Mouse (Mus musculus) CH12.LX (cell line): ENCODE data around the gene Atp2c2. TPM values are rescaled to one million over a fixed set of nuclear protein-coding genes. Genes with fewer than 3 reads are reported as not detected.

Experiments
- DNase-seq: peaks from one replicate; pipeline ENCODE4 v3.0.0-alpha.2; 2013; ENCODE audit errors: extremely low read depth
- H3K27ac ChIP-seq: 2 replicates; pipeline ENCODE4 v1.5.1; 2012; ENCODE audit warnings: low read depth, mild to moderate bottlenecking, control low read depth, moderate library complexity; ENCODE audit not compliant: insufficient read depth
- H3K27me3 ChIP-seq: replicated peaks from 2 replicates; pipeline ENCODE3; 2012; ENCODE audit warnings: inconsistent platforms
- H3K36me3 ChIP-seq, 2 experiments: replicated peaks in 1 of 2; 2 replicates each; pipeline versions ENCODE3 to v1.6.1; 2012; ENCODE audit warnings: inconsistent platforms in 1 of 2, low read length in 1 of 2, mild to moderate bottlenecking in 1 of 2, mixed read lengths in 1 of 2, moderate library complexity in 1 of 2; ENCODE audit not compliant: control insufficient read depth in 1 of 2, insufficient read depth in 1 of 2
- H3K4me1 ChIP-seq, 2 experiments: 2 replicates each; pipeline ENCODE4 v1.6.1; 2012; ENCODE audit warnings: inconsistent platforms in 1 of 2, moderate library complexity in 1 of 2; ENCODE audit not compliant: insufficient read depth in 2 of 2, control insufficient read depth in 1 of 2
- H3K4me2 ChIP-seq: 2 replicates; pipeline ENCODE4 v1.6.1; 2012; ENCODE audit warnings: low read depth, mild to moderate bottlenecking, control low read depth; ENCODE audit not compliant: poor library complexity, insufficient read depth, severe bottlenecking
- H3K4me3 ChIP-seq, 3 experiments: fragments of 150-350 bp in 1 of 3; sonication (generic) in 1 of 3; replicated peaks in 1 of 3; 2 replicates each; pipeline versions ENCODE3 to v1.5.1; 2011 to 2012; ENCODE audit warnings: low read depth in 2 of 3, low read length in 2 of 3, mild to moderate bottlenecking in 2 of 3, moderate library complexity in 2 of 3, control low read depth in 1 of 3, improper control_type of control experiment in 1 of 3, inconsistent platforms in 1 of 3, mixed read lengths in 1 of 3; ENCODE audit not compliant: poor library complexity in 1 of 3
- H3K79me2 ChIP-seq: replicated peaks from 2 replicates; pipeline ENCODE4 v1.6.1; 2012; ENCODE audit warnings: mild to moderate bottlenecking, moderate library complexity; ENCODE audit not compliant: control insufficient read depth, poor library complexity, insufficient read depth, severe bottlenecking; ENCODE audit errors: extremely low read depth
- H3K9ac ChIP-seq: 2 replicates; pipeline ENCODE4 v1.6.1; 2012; ENCODE audit warnings: low read depth, mild to moderate bottlenecking, control low read depth, moderate library complexity; ENCODE audit not compliant: insufficient read depth
- H3K9me3 ChIP-seq: replicated peaks from 2 replicates; pipeline ENCODE3; 2012; ENCODE audit warnings: low read length, inconsistent platforms, mixed read lengths
- BHLHE40 ChIP-seq: IDR thresholded peaks from 2 replicates; pipeline ENCODE4 v1.6.1; 2011; ENCODE audit warnings: mild to moderate bottlenecking, low read depth, low read length, improper control_type of control experiment
- CHD1 ChIP-seq: IDR thresholded peaks from 2 replicates; pipeline ENCODE4 v1.6.1; 2012; ENCODE audit warnings: low read depth, low read length, improper control_type of control experiment, inconsistent platforms
- CTCF ChIP-seq, 2 experiments: IDR thresholded peaks in 1 of 2; conservative IDR thresholded peaks in 1 of 2; 2 replicates each; pipeline ENCODE4 v1.5.1; 2011 to 2012; ENCODE audit warnings: low read depth in 2 of 2, low read length in 2 of 2, improper control_type of control experiment in 1 of 2, inconsistent platforms in 1 of 2, mild to moderate bottlenecking in 1 of 2, moderate library complexity in 1 of 2
- ELF1 ChIP-seq: IDR thresholded peaks from 2 replicates; pipeline ENCODE4 v1.6.1; 2014; ENCODE audit warnings: low read depth, mild to moderate bottlenecking, inconsistent platforms, low read length, improper control_type of control experiment
- ETS1 ChIP-seq: conservative IDR thresholded peaks from 2 replicates; pipeline ENCODE4 v1.6.1; 2012; ENCODE audit warnings: low read depth, mild to moderate bottlenecking, inconsistent platforms, low read length, improper control_type of control experiment, moderate library complexity
- GABPA ChIP-seq: IDR thresholded peaks from 2 replicates; pipeline ENCODE4 v1.6.1; 2012; ENCODE audit warnings: low read depth, low read length, improper control_type of control experiment, inconsistent platforms; ENCODE audit not compliant: insufficient replicate concordance
- HCFC1 ChIP-seq: IDR thresholded peaks from 2 replicates; pipeline ENCODE4 v1.6.1; 2012; ENCODE audit warnings: low read depth, mild to moderate bottlenecking, inconsistent platforms, low read length, improper control_type of control experiment
- IRF4 ChIP-seq: IDR thresholded peaks from 2 replicates; pipeline ENCODE4 v1.6.1; 2014; ENCODE audit warnings: low read depth, mild to moderate bottlenecking, inconsistent platforms, low read length, improper control_type of control experiment
- JUN ChIP-seq: IDR thresholded peaks from 2 replicates; pipeline ENCODE4 v1.6.1; 2011; ENCODE audit warnings: low read depth, mild to moderate bottlenecking, low read length, improper control_type of control experiment, moderate library complexity; ENCODE audit not compliant: insufficient read depth
- MAX ChIP-seq: IDR thresholded peaks from 2 replicates; pipeline ENCODE4 v1.6.1; 2011; ENCODE audit warnings: low read length, improper control_type of control experiment
- MXI1 ChIP-seq: IDR thresholded peaks from 2 replicates; pipeline ENCODE4 v1.6.1; 2011; ENCODE audit warnings: mild to moderate bottlenecking, low read depth, low read length, improper control_type of control experiment
- NELFE ChIP-seq: IDR thresholded peaks from 2 replicates; pipeline ENCODE4 v1.6.1; 2011; ENCODE audit warnings: low read depth, low read length, improper control_type of control experiment
- POLR2A ChIP-seq: IDR thresholded peaks from 2 replicates; pipeline ENCODE4 v1.6.1; 2011; ENCODE audit warnings: low read depth, mild to moderate bottlenecking, improper control_type of control experiment, low read length
- RAD21 ChIP-seq: IDR thresholded peaks from 2 replicates; pipeline ENCODE4 v1.6.1; 2011; ENCODE audit warnings: low read depth, mild to moderate bottlenecking, low read length, improper control_type of control experiment, moderate library complexity
- SMC3 ChIP-seq: IDR thresholded peaks from 2 replicates; pipeline ENCODE4 v1.6.1; 2011; ENCODE audit warnings: low read depth, low read length, improper control_type of control experiment
- TCF12 ChIP-seq: IDR thresholded peaks from 2 replicates; pipeline ENCODE4 v1.6.1; 2014; ENCODE audit warnings: low read depth, mild to moderate bottlenecking, inconsistent platforms, low read length, improper control_type of control experiment
- ZC3H11A ChIP-seq: IDR thresholded peaks from 2 replicates; pipeline ENCODE4 v1.6.1; 2012; ENCODE audit warnings: low read depth, mild to moderate bottlenecking, inconsistent platforms, low read length, improper control_type of control experiment
- ZNF384 ChIP-seq: IDR thresholded peaks from 2 replicates; pipeline ENCODE4 v1.6.1; 2012; ENCODE audit warnings: low read depth, low read length, improper control_type of control experiment, inconsistent platforms
- dilution Hi-C: fragments of 300-500 bp; cut with MboI; formaldehyde crosslinking; loops from 2 replicates; pipeline ENCODE4 v1.14.3; 2020; ENCODE audit warnings: low sequenced_read_pairs; ENCODE audit not compliant: extremely low pct_unique_long_range_greater_than_20kb, extremely low pct_ligation_motif_present
- in situ Hi-C: fragments of 300-500 bp; cut with MboI; formaldehyde crosslinking; loops from 3 replicates; pipeline ENCODE4 v1.14.3; 2019; ENCODE audit warnings: low sequenced_read_pairs, low pct_ligation_motif_present, low pct_unique_long_range_greater_than_20kb, mixed read lengths
- polyA plus RNA-seq: library from polyadenylated mRNA; unstranded; fragments of >175 nt; gene quantifications from 2 replicates; pipeline ENCODE4 v1.2.1, GENCODE M21; 2012; ENCODE audit warnings: low read depth; ENCODE audit not compliant: insufficient read length
- total RNA-seq, 2 experiments: library from RNA; depleted of rRNA; stranded (reverse); fragments of 300-350 nt in 1 of 2; fragments of >200 nt in 1 of 2; gene quantifications; 2 replicates each; pipeline ENCODE4 v1.2.3; 2012 to 2014

Gene Atp2c2
- total and polyA plus RNA-seq, 3 experiments: not detected

DNA sequence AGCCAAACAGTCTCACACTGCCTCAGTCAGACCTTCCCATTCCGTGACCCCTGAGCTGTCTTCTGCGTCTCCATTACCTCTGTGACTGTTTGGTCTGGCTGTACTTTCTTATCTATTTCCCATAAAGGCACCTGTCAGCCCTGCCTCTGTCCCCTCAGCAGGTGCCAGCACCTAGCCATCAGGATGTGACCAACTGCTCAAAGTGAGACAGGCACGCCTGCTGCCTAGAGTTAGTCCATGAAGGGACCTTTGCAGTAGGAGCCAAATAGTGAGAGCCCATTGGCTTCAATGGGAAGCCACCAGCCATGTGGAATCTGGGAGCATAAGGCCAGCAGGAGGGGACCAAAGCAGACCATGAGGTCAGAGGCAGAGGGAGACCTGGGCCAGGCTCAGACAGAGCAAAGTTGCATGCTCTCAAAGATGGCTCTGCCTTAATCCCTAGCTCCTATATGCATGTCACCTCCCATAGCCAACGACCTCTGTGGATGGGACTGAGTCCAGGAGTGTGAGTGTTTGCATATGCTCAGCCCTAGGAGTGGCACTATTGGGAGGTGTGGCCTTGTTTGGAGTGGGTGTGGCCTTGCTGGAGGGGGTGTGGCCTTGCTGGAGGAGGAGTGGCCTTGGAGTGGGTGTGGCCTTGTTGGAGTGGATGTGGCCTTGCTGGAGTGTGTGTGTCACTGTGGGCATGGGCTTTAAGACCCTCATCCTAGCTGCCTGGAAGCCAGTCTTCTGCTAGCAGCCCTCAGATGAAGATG is 81.5 kb downstream of the Atp2c2 start:
- no peak for TF ChIP-seq SMC3
- TF ChIP-seq ZNF384: no peak
- no peak for TF ChIP-seq ETS1
- no peak for TF ChIP-seq CHD1
- DNase-seq: peak; percentile 49
- dilution Hi-C loops: no loop called here
- Histone ChIP-seq H3K79me2 (no peaks in the 10 kb centered on the region), H3K9me3 (no peaks in the 10 kb centered on the region), H3K27me3 (peaks cover 2% of the 10 kb centered on the region), H3K9ac (no peak overlapping the region), H3K4me1 (peaks cover 17 to 62% of the 10 kb centered on the region in 2 experiments), H3K4me3 (no peak overlapping the region), H3K4me2 (no peak overlapping the region), H3K27ac (no peak overlapping the region), H3K36me3 (no peaks in the 10 kb centered on the region)
- in situ Hi-C loops: loop anchor here (5.0 kb wide), 2 partner anchors 61 to 141 kb away; partner anchors contain the start of gene Cotl1

DNA sequence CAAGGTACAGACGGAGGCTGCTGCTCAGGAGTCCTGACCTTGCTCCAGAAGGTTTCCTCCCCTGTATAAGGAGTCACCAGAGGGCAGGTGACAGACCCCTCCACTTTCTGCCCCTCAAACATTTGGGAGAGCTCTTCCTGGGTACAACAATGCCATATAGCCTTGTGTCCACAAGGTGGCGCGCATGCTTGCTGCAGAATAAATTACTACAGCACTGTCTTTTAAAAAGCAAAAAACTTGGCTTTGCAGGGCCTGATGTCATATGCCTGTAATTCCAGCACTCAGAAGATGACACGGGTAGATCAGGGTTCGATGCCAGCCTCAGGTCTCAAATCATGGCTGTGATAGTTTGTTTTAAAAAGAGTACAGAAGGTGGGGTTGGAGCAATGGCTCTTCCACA is 82.9 kb downstream of the Atp2c2 start:
- peaks cover 2% of the 10 kb centered on the region for H3K27me3 ChIP-seq
- no peak overlapping the region for H3K4me2 ChIP-seq
- peak; percentile 91 for DNase-seq
- TF ChIP-seq ELF1: peak; percentile 42; the same call in 1 of the 2 replicates
- TF ChIP-seq SMC3: peak; percentile 98
- peak; percentile 85 for TF ChIP-seq ZNF384
- TF ChIP-seq NELFE: peak; percentile 28; the same call in 1 of the 2 replicates
- no peak for TF ChIP-seq POLR2A
- TF ChIP-seq MXI1: no peak
- no peak for TF ChIP-seq JUN
- no peak for TF ChIP-seq HCFC1
- 0 out of 2 replicates have a peak, but pooled peaks have one; percentile 18 for TF ChIP-seq MAX
- no peak for TF ChIP-seq GABPA
- peak; percentile 88 to 97 for TF ChIP-seq CTCF (conservative IDR thresholded peaks at IDR 0.05 in 1 of 2, IDR thresholded peaks at IDR 0.05 in 1 of 2; ENCODE audit: low read depth in 2 of 2, low read length in 2 of 2)
- no peak for TF ChIP-seq CHD1
- TF ChIP-seq IRF4: peak; percentile 41; the same call in 1 of the 2 replicates
- peak; percentile 93 for TF ChIP-seq RAD21
- TF ChIP-seq BHLHE40: no peak
- TF ChIP-seq ZC3H11A: peak; percentile 87
- peak; percentile 27; the same call in 1 of the 2 replicates for TF ChIP-seq TCF12
- no peak overlapping the region for H3K4me3 ChIP-seq
- H3K36me3 ChIP-seq: no peaks in the 10 kb centered on the region
- in situ Hi-C loops: loop anchor here (5.0 kb wide), 2 partner anchors 60 to 140 kb away; partner anchors contain the start of gene Cotl1
- peaks cover 21 to 64% of the 10 kb centered on the region in 2 experiments for H3K4me1 ChIP-seq
- no peak overlapping the region for H3K9ac ChIP-seq
- no peak overlapping the region for H3K27ac ChIP-seq
- no peaks in the 10 kb centered on the region for H3K9me3 ChIP-seq
- H3K79me2 ChIP-seq: no peaks in the 10 kb centered on the region
- dilution Hi-C loops: no loop called here
